Mouse (Mus musculus): Measurements from ENCODE around the gene Sbds.

- TF ChIP-seq CTCF (conservative IDR thresholded peaks at IDR 0.05; ENCODE audit: insufficient read depth, insufficient read length, low read depth, low read length), result peak; percentile 35
- TF ChIP-seq POLR2A (IDR thresholded peaks at IDR 0.05; ENCODE audit: low read depth, low read length), result no peak
Observed at GRCm38 (mm10) chr5:130266651-130267050, 11.3 kb upstream of the Sbds start.

Measured in kidney, adult 2 months (tissue).